Mouse (Mus musculus): Measurements from ENCODE around the gene Vmn1r174. TPM values are rescaled to one million over a fixed set of nuclear protein-coding genes. Genes with fewer than 3 reads are reported as not detected.
"Not testable (repeated sequence)": the region's sequence is repeated elsewhere in the genome, so short reads cannot be mapped to it uniquely, and the experiment has no call there.

Gene Vmn1r174
- not detected in 2 replicates for polyA plus RNA-seq (2015; fragmentation: Nextera tagmentation; extraction: Ambion mirVana)

- H3K9ac ChIP-seq; H3K36me3 ChIP-seq; H3K4me3 ChIP-seq; H3K27ac ChIP-seq; ATAC-seq (ENCODE audit: insufficient number of reproducible peaks, insufficient read depth, low FRiP score, low TSS enrichment, low read depth); H3K27me3 ChIP-seq; H3K9me3 ChIP-seq; H3K4me1 ChIP-seq; H3K4me2 ChIP-seq: not testable (repeated sequence)
- WGBS = 65% methylated on average over 1 of the region's 1 CpGs
Measured at GRCm38 (mm10) chr7:23751970-23752369, at the start of gene Vmn1r174. TSS of gene Vmn1r174 (plus strand) at chr7:23752270.

- Histone ChIP-seq H3K36me3 (no peaks in the 10 kb centered on the region), H3K27me3 (no peaks in the 10 kb centered on the region), H3K4me2 (no peak overlapping the region), H3K9me3 (peaks cover 23% of the 10 kb centered on the region), H3K4me1 (no peaks in the 10 kb centered on the region), H3K9ac (no peak overlapping the region), H3K4me3 (no peak overlapping the region), H3K27ac (no peak overlapping the region)
- WGBS = 72% methylated on average over 6 of the region's 6 CpGs
- no peak for ATAC-seq (ENCODE audit: insufficient number of reproducible peaks, insufficient read depth, low FRiP score, low TSS enrichment, low read depth)
Measured at GRCm38 (mm10) chr7:23784526-23784925, 32.5 kb downstream of the Vmn1r174 start.

- not testable (repeated sequence) for ATAC-seq (ENCODE audit: insufficient number of reproducible peaks, insufficient read depth, low FRiP score, low TSS enrichment, low read depth); H3K4me3 ChIP-seq; H3K4me2 ChIP-seq; H3K9ac ChIP-seq; H3K27ac ChIP-seq; H3K9me3 ChIP-seq; H3K27me3 ChIP-seq; H3K4me1 ChIP-seq; H3K36me3 ChIP-seq
Measured at GRCm38 (mm10) chr7:23810543-23810942, 58.5 kb downstream of the Vmn1r174 start, which contains the start of gene Vmn1r175. TSS of gene Vmn1r175 (minus strand) at chr7:23810643.

Other genes starting within 250 kb of the Vmn1r174 start
- gene Vmn1r167, start 245.1 kb upstream of the Vmn1r174 start, polyA plus RNA-seq (2015; fragmentation: Nextera tagmentation; extraction: Ambion mirVana) = not detected in 2 replicates
- not detected in 2 replicates for gene Vmn1r168, start 212.5 kb upstream of the Vmn1r174 start, polyA plus RNA-seq (2015; fragmentation: Nextera tagmentation; extraction: Ambion mirVana)
- gene Vmn1r169, start 176.7 kb upstream of the Vmn1r174 start, polyA plus RNA-seq (2015; fragmentation: Nextera tagmentation; extraction: Ambion mirVana) = not detected in 2 replicates
- gene Vmn1r170, start 146.1 kb upstream of the Vmn1r174 start, polyA plus RNA-seq (2015; fragmentation: Nextera tagmentation; extraction: Ambion mirVana) = not detected in 2 replicates
- not detected in 2 replicates for gene Vmn1r171, start 121.5 kb upstream of the Vmn1r174 start, polyA plus RNA-seq (2015; fragmentation: Nextera tagmentation; extraction: Ambion mirVana)
- gene Vmn1r172, start 94.0 kb upstream of the Vmn1r174 start, polyA plus RNA-seq (2015; fragmentation: Nextera tagmentation; extraction: Ambion mirVana) = not detected in 2 replicates
- gene Vmn1r173, start 51.6 kb upstream of the Vmn1r174 start, polyA plus RNA-seq (2015; fragmentation: Nextera tagmentation; extraction: Ambion mirVana) = not detected in 2 replicates
- gene Vmn1r175, start 58.4 kb downstream of the Vmn1r174 start, polyA plus RNA-seq (2015; fragmentation: Nextera tagmentation; extraction: Ambion mirVana) = not detected in 2 replicates
- not detected in 2 replicates for gene Vmn1r176, start 85.1 kb downstream of the Vmn1r174 start, polyA plus RNA-seq (2015; fragmentation: Nextera tagmentation; extraction: Ambion mirVana)
- gene Vmn1r177, start 114.2 kb downstream of the Vmn1r174 start, polyA plus RNA-seq (2015; fragmentation: Nextera tagmentation; extraction: Ambion mirVana) = not detected in 2 replicates
- gene Vmn1r178, start 139.7 kb downstream of the Vmn1r174 start, polyA plus RNA-seq (2015; fragmentation: Nextera tagmentation; extraction: Ambion mirVana) = not detected in 2 replicates
- not detected in 2 replicates for gene Vmn1r179, start 174.7 kb downstream of the Vmn1r174 start, polyA plus RNA-seq (2015; fragmentation: Nextera tagmentation; extraction: Ambion mirVana)
- gene Vmn1r180, start 198.4 kb downstream of the Vmn1r174 start, polyA plus RNA-seq (2015; fragmentation: Nextera tagmentation; extraction: Ambion mirVana) = not detected in 2 replicates
- not detected in 2 replicates for gene Vmn1r181, start 222.3 kb downstream of the Vmn1r174 start, polyA plus RNA-seq (2015; fragmentation: Nextera tagmentation; extraction: Ambion mirVana)
- not detected in 2 replicates for gene V1rd19, start 249.4 kb downstream of the Vmn1r174 start, polyA plus RNA-seq (2015; fragmentation: Nextera tagmentation; extraction: Ambion mirVana)